Mouse (Mus musculus): ENCODE measurements around the gene Jam3. TPM values are rescaled to one million over a fixed set of nuclear protein-coding genes. Genes with fewer than 3 reads are reported as not detected.

Jam3 gene
- polyA plus RNA-seq, 1 experiment from 2014 or later: 1.5 TPM

DNA sequence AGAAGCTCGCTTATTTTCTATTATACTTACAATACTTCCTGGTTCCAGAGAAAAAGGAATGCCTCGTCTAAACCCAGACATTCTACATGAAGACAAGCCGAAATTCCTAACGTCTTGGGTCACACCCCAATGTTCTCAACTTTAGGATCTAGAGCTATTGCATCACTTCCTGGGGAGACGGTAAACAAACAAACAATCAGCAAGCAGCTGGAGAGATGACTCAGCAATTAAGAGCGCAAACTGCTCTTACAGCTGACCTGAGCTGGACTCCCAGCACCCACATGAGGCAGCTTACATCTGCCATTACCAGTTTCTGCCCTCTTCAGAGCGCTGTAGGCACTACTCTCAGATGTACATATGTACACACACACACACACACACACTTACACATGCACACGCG lies 34.0 kb downstream of the Jam3 start:
- Histone ChIP-seq H3K9me3 (ENCODE audit: low read length) (no peaks in the 10 kb centered on the region), H3K4me3 (ENCODE audit: low read depth, low read length) (no peak overlapping the region), H3K9ac (replicated peaks) (no peak overlapping the region), H3K36me3 (replicated peaks; ENCODE audit: insufficient read depth, low read length) (no peaks in the 10 kb centered on the region), H3K4me2 (ENCODE audit: low read depth, low read length) (no peak overlapping the region), H3K27me3 (ENCODE audit: insufficient read depth, low read length) (no peaks in the 10 kb centered on the region), H3K4me1 (ENCODE audit: insufficient read depth) (no peaks in the 10 kb centered on the region), H3K27ac (ENCODE audit: low read depth) (no peak overlapping the region)
- ATAC-seq: no peak
- no peak for TF ChIP-seq CTCF (IDR thresholded peaks at IDR 0.05; ENCODE audit: low read depth)
- no peak for TF ChIP-seq EP300 (IDR thresholded peaks at IDR 0.05; ENCODE audit: low read depth)
- no peak for DNase-seq
- 76% methylated on average over 9 of the region's 9 CpGs for WGBS (ENCODE audit: insufficient replicate concordance)

DNA sequence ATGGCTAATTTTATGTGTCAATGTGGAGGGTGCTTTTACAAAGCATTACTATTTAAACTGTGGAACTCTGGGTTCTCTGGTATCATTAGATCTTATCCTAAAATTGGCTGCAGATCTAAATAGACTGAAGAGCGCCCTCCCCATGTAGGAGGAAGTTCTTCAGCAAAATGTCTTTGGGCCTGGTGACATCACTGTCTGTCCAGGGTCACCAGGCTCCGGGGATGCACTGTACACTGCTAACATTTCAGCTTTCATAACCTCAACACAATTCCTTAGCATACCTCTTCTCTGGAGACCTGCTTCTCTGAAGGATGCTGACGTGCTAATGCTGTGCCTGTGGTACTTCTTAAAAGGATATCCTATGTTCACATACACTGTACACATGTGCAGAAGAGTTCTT lies 43.5 kb downstream of the Jam3 start:
- H3K9me3 ChIP-seq (ENCODE audit: low read length): no peaks in the 10 kb centered on the region
- DNase-seq: no peak
- WGBS (ENCODE audit: insufficient replicate concordance): 66% methylated on average over 3 of the region's 3 CpGs

DNA sequence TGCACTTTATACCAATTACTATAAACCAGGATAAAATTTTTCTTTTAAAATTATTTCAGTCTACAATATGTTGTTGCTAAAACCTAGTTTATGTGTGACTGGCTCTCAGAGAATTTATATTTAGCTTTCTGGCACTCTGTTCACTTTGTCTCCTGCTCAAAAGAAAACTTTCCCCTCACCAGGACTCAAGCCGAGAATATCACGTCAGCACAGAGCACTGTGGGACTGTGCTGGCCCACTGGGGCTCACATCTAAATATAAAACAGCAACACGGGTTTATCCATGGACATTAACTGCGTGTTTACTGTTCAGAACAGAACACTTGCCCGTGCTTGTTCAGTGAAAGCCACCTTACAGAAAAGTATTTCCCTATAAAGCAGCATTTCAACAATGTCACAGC lies 44.5 kb downstream of the Jam3 start:
- ATAC-seq (no peak), DNase-seq (no peak)
- Histone ChIP-seq H3K4me1 (ENCODE audit: insufficient read depth) (no peaks in the 10 kb centered on the region; the same call in 1 of the 2 replicates), H3K36me3 (replicated peaks; ENCODE audit: insufficient read depth, low read length) (no peaks in the 10 kb centered on the region), H3K4me2 (ENCODE audit: low read depth, low read length) (no peak overlapping the region), H3K27ac (ENCODE audit: low read depth) (no peak overlapping the region), H3K27me3 (ENCODE audit: insufficient read depth, low read length) (no peaks in the 10 kb centered on the region), H3K9ac (replicated peaks) (no peak overlapping the region), H3K9me3 (ENCODE audit: low read length) (no peaks in the 10 kb centered on the region), H3K4me3 (ENCODE audit: low read depth, low read length) (no peak overlapping the region)
- no peak for TF ChIP-seq CTCF (IDR thresholded peaks at IDR 0.05; ENCODE audit: low read depth)
- no peak for TF ChIP-seq EP300 (IDR thresholded peaks at IDR 0.05; ENCODE audit: low read depth)
- WGBS (ENCODE audit: insufficient replicate concordance): 49% methylated on average over 5 of the region's 5 CpGs

More for the DNA sequence above, 43.5 kb downstream of the Jam3 start:
- H3K4me1 ChIP-seq (ENCODE audit: insufficient read depth): no peaks in the 10 kb centered on the region; the same call in 1 of the 2 replicates
- H3K36me3 ChIP-seq (replicated peaks; ENCODE audit: insufficient read depth, low read length): no peaks in the 10 kb centered on the region
- H3K9ac ChIP-seq (replicated peaks): no peak overlapping the region
- TF ChIP-seq EP300 (IDR thresholded peaks at IDR 0.05; ENCODE audit: low read depth) (no peak), CTCF (IDR thresholded peaks at IDR 0.05; ENCODE audit: low read depth) (no peak)
- no peaks in the 10 kb centered on the region for H3K27me3 ChIP-seq (ENCODE audit: insufficient read depth, low read length)
- no peak overlapping the region for H3K4me3 ChIP-seq (ENCODE audit: low read depth, low read length)
- H3K27ac ChIP-seq (ENCODE audit: low read depth): no peak overlapping the region
- H3K4me2 ChIP-seq (ENCODE audit: low read depth, low read length): no peak overlapping the region
- no peak for ATAC-seq

DNA sequence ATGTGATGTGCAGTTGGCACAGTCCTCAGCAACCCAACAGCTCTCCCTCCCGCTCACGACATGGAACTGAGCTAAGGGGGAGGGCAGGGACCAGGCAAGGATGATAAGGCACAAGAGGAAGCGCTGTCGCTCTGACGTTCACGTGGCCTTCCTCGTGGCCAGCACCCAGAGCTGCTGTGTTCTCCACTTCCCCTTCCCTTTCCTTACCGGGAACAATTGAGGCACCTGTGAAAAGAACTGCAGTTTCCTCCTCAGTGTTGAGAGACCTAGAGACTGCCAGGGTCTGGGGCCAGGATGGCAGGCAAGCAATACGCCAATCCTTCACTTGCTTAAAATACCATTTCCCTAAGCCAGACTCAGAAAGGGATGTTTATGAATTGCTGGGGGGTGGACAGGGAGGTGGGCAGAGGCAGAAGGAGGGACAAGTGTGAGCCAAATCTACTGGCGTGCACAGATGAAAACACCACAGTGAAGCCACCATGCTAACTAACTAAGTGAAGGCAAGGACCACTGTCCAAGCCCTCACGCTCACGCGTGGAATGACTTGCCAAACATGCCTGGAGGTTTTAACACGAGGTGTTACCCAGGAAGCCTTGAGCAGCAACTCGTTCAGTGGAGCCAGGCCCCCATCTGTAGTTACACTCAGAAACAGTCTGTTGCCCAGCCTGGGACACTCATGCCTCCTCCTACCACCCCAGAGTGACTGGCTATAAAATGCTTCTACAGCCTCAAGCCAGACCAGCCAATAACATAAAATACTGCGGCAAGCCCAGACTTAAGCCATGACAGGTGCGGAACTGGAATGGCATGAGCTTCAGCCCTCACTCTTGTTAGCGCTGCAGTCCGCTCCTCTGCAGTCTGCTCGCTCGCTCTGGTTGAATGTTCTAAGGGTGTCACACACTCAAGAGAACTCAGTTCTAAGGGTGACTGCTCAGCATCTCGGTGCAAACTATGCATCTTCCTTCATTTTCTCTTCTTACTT lies 45.4 kb downstream of the Jam3 start:
- 48% methylated on average over 22 of the region's 22 CpGs for WGBS (ENCODE audit: insufficient replicate concordance)
- Histone ChIP-seq H3K27me3 (ENCODE audit: insufficient read depth, low read length) (no peaks in the 10 kb centered on the region), H3K9ac (replicated peaks) (no peak overlapping the region), H3K9me3 (ENCODE audit: low read length) (no peaks in the 10 kb centered on the region), H3K36me3 (replicated peaks; ENCODE audit: insufficient read depth, low read length) (no peaks in the 10 kb centered on the region), H3K4me1 (ENCODE audit: insufficient read depth) (no peaks in the 10 kb centered on the region; the same call in 1 of the 2 replicates), H3K4me3 (ENCODE audit: low read depth, low read length) (no peak overlapping the region), H3K27ac (ENCODE audit: low read depth) (0 out of 2 replicates have a peak overlapping the region, but pooled peaks have one; percentile 6), H3K4me2 (ENCODE audit: low read depth, low read length) (no peak overlapping the region)
- DNase-seq (peak; percentile 52), ATAC-seq (peak; percentile 71)
- TF ChIP-seq CTCF (IDR thresholded peaks at IDR 0.05; ENCODE audit: low read depth) (no peak), EP300 (IDR thresholded peaks at IDR 0.05; ENCODE audit: low read depth) (no peak)

DNA sequence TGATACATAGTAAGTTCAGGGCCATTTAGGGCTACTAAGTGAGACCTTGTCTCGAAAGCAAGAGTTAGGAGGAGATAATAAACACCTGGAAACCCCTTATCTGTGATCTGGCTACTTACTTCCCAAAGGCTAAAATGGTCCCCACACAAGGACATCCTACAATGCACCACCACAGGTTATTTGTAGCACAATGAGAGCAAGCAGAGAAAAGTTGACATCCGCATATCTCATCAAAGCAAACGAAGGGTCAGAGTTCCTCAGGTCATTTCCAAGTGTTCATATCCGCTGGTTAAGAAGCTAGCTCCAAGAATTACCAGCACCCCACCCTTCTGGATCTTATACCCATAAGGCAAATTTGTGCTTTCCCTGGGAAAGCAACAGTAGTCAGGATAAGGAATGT lies 46.8 kb downstream of the Jam3 start:
- Histone ChIP-seq H3K4me3 (ENCODE audit: low read depth, low read length) (no peak overlapping the region), H3K4me2 (ENCODE audit: low read depth, low read length) (no peak overlapping the region), H3K4me1 (ENCODE audit: insufficient read depth) (no peaks in the 10 kb centered on the region; the same call in 1 of the 2 replicates), H3K36me3 (replicated peaks; ENCODE audit: insufficient read depth, low read length) (no peaks in the 10 kb centered on the region), H3K27ac (ENCODE audit: low read depth) (no peak overlapping the region), H3K27me3 (ENCODE audit: insufficient read depth, low read length) (no peaks in the 10 kb centered on the region), H3K9me3 (ENCODE audit: low read length) (no peaks in the 10 kb centered on the region), H3K9ac (replicated peaks) (no peak overlapping the region)
- ATAC-seq (no peak), DNase-seq (no peak)
- TF ChIP-seq CTCF (IDR thresholded peaks at IDR 0.05; ENCODE audit: low read depth): no peak
- TF ChIP-seq EP300 (IDR thresholded peaks at IDR 0.05; ENCODE audit: low read depth): no peak
- 73% methylated on average over 4 of the region's 4 CpGs for WGBS (ENCODE audit: insufficient replicate concordance)

DNA sequence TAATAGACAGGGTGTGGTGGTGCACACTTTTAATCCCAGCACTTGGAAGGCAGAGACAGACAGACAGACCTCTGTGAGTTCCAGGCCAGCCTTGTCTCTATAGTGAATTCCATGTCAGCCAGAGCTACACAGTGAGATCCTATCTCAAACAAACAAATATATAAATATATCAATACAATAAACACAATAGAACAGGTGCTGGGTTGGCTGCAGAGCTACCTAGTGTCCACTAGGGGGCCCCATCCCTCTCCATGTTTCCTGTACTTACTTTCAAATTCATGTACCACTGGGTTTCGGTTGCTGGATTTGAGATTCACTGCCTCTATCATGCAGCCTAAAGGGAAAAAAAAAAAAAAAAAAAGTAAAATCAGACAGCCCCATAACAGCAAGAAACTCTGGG lies 49.1 kb downstream of the Jam3 start:
- H3K9ac ChIP-seq (replicated peaks): no peak overlapping the region
- H3K27ac ChIP-seq (ENCODE audit: low read depth): no peak overlapping the region
- ATAC-seq: no peak
- H3K4me1 ChIP-seq (ENCODE audit: insufficient read depth): no peaks in the 10 kb centered on the region; the same call in 1 of the 2 replicates
- peak; percentile 32 for DNase-seq
- WGBS (ENCODE audit: insufficient replicate concordance): 44% methylated on average over 1 of the region's 1 CpGs
- H3K9me3 ChIP-seq (ENCODE audit: low read length): no peaks in the 10 kb centered on the region
- no peaks in the 10 kb centered on the region for H3K27me3 ChIP-seq (ENCODE audit: insufficient read depth, low read length)
- H3K4me3 ChIP-seq (ENCODE audit: low read depth, low read length): no peak overlapping the region
- no peaks in the 10 kb centered on the region for H3K36me3 ChIP-seq (replicated peaks; ENCODE audit: insufficient read depth, low read length)
- H3K4me2 ChIP-seq (ENCODE audit: low read depth, low read length): no peak overlapping the region
- TF ChIP-seq CTCF (IDR thresholded peaks at IDR 0.05; ENCODE audit: low read depth) (peak; percentile 78), EP300 (IDR thresholded peaks at IDR 0.05; ENCODE audit: low read depth) (no peak)
